Mouse (Mus musculus) liver, embryonic 16.5 days (tissue): ENCODE measurements around the gene Krt12. TPM values are rescaled to one million over a fixed set of nuclear protein-coding genes. Genes with fewer than 3 reads are reported as not detected.

Source experiments
- ATAC-seq: fragments of 200-750 bp; cut with Nextera tagmentation; 2 replicates; pipeline ENCODE4 v1.8.0; 2017; ENCODE audit warnings: low read depth, mild to moderate bottlenecking, moderate number of reproducible peaks, moderate library complexity
- H3K27ac ChIP-seq: fragments of 300-500 bp; sonication (generic); 2 replicates; pipeline ENCODE4 v1.5.1; 2014; ENCODE audit warnings: mild to moderate bottlenecking, low read length
- H3K27me3 ChIP-seq: fragments of 300-500 bp; sonication (generic); 2 replicates; pipeline ENCODE4 v1.6.1; 2014; ENCODE audit warnings: low read depth, low read length, mixed read lengths; ENCODE audit not compliant: control insufficient read depth, insufficient read depth
- H3K36me3 ChIP-seq: fragments of 300-500 bp; sonication (generic); 2 replicates; pipeline ENCODE4 v1.6.1; 2014; ENCODE audit warnings: mild to moderate bottlenecking; ENCODE audit not compliant: control insufficient read depth, insufficient read depth
- H3K4me1 ChIP-seq: fragments of 300-500 bp; sonication (generic); 2 replicates; pipeline ENCODE4 v1.6.1; 2014; ENCODE audit warnings: low read depth, low read length, mixed read lengths; ENCODE audit not compliant: control insufficient read depth
- H3K4me2 ChIP-seq: fragments of 300-500 bp; sonication (generic); 2 replicates; pipeline ENCODE4 v1.6.1; 2014; ENCODE audit warnings: low read depth, low read length, mixed read lengths
- H3K4me3 ChIP-seq: fragments of 300-500 bp; sonication (generic); 2 replicates; pipeline ENCODE4 v1.5.1; 2014; ENCODE audit warnings: low read depth, mild to moderate bottlenecking, low read length
- H3K9ac ChIP-seq: fragments of 300-500 bp; sonication (generic); 2 replicates; pipeline ENCODE4 v1.6.1; 2014; ENCODE audit warnings: low read depth, low read length
- H3K9me3 ChIP-seq: fragments of 300-500 bp; sonication (generic); replicated peaks from 2 replicates; pipeline ENCODE4 v1.6.1; 2016; ENCODE audit warnings: low read length; ENCODE audit not compliant: control insufficient read depth
- WGBS: fragments of 180-500 bp; shearing (Covaris S2); extraction: QIAGEN DNeasy Blood & Tissue Kit; methylation state at CpG from one replicate; pipeline ENCODE4 v1.1.7; 2014; ENCODE audit not compliant: insufficient replicate concordance; 5-methylcytosine and 5-hydroxymethylcytosine counted together
- polyA plus RNA-seq: library from polyadenylated mRNA; unstranded; fragments of >200 nt; fragmentation: Nextera tagmentation; extraction: Ambion mirVana; gene quantifications from 2 replicates; pipeline ENCODE4 v1.2.1, GENCODE M21; 2015

Gene Krt12
- polyA plus RNA-seq, 1 experiment from 2014 or later = 0.05 TPM

- no peak overlapping the region for H3K27ac ChIP-seq
- ATAC-seq = no peak
- WGBS = 67% methylated on average over 10 of the region's 10 CpGs
- no peaks in the 10 kb centered on the region for H3K4me1 ChIP-seq
- H3K4me3 ChIP-seq = no peak overlapping the region
- no peak overlapping the region for H3K4me2 ChIP-seq
- no peak overlapping the region for H3K9ac ChIP-seq
- H3K9me3 ChIP-seq = no peaks in the 10 kb centered on the region
- no peaks in the 10 kb centered on the region for H3K27me3 ChIP-seq
- H3K36me3 ChIP-seq = no peaks in the 10 kb centered on the region
These were observed 29.6 kb downstream of the Krt12 start for GRCm38 (mm10) chr11:99392492-99392891.

DNA sequence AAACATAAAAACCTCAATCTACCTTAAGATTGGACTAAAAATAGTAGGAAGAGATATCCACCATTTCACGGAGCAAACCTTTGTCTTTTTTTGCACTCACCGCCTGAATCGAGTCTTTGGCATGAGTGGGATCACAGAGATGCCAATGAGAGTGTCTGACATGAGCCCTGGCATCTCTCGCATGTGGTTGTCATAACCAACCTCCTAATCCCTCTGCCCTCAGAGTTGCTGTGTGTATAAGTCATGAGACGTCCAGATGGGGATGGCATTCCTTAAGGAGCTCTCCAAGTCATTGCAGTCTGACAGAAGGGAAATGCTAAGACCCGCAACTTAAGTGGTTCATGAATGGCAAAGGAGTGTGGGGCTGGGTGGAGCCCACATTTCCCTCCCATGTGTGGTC, 30.7 kb downstream of the Krt12 start:
- Histone ChIP-seq H3K27me3 (no peaks in the 10 kb centered on the region), H3K9ac (no peak overlapping the region), H3K27ac (no peak overlapping the region), H3K4me2 (no peak overlapping the region), H3K4me3 (no peak overlapping the region), H3K36me3 (no peaks in the 10 kb centered on the region), H3K9me3 (no peaks in the 10 kb centered on the region), H3K4me1 (no peaks in the 10 kb centered on the region)
- ATAC-seq = no peak
- 52% methylated on average over 6 of the region's 6 CpGs for WGBS

DNA sequence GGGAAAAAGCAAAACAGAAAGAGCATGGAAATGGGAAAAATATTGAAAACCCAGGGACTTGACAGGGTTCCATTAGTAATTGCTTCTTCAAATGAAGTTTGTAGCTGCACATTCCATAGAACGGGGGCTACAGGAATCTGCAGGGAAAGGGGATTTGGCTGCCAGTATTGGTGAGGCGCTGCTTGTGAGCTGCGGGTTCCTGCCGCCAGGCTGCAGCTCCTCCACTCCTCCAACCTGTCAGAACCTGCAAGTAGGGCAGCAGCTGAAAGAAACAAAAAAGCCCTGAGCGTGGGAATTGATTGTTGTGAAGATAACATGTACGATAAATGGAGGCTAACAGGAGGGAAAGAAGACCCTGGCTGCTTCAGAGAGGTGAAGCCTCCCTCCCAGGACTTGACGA, 31.2 kb downstream of the Krt12 start:
- H3K36me3 ChIP-seq = no peaks in the 10 kb centered on the region
- no peaks in the 10 kb centered on the region for H3K9me3 ChIP-seq
- ATAC-seq = no peak
- H3K4me3 ChIP-seq = no peak overlapping the region
- no peak overlapping the region for H3K4me2 ChIP-seq
- WGBS = 53% methylated on average over 7 of the region's 7 CpGs
- H3K9ac ChIP-seq = no peak overlapping the region
- H3K4me1 ChIP-seq = no peaks in the 10 kb centered on the region; the same call in 1 of the 2 replicates
- H3K27ac ChIP-seq = no peak overlapping the region
- no peaks in the 10 kb centered on the region for H3K27me3 ChIP-seq

DNA sequence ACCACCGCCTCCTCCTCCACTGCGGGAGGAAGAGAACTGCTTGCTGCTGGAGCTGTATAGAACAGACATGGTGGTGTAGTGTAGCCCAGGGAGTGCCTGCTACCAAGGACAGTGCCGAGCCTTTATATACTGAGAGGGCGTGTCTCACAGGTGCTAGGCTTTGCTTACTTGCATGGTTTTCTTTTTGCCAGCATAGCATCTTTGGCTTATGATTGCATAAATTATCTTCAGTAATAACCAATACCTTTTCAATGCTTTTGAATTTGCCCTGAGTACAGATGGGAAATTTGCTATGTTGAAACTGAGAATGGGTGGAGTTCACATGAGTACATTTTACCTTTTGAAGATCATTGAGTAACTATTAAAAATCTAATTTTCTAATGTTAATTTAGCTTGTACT, 32.8 kb downstream of the Krt12 start, which contains the start of gene Krt10:
Krt10 (minus strand) TSS at position 101 of the 400 bp plus-strand sequence.
- H3K27ac ChIP-seq = no peak within 1 kb of the TSS
- no peaks in the 10 kb centered on the region for H3K27me3 ChIP-seq
- no peak within 1 kb of the TSS for H3K4me3 ChIP-seq
- no peak for ATAC-seq
- H3K9me3 ChIP-seq = no peaks in the 10 kb centered on the region
- no peak within 1 kb of the TSS for H3K9ac ChIP-seq
- H3K4me1 ChIP-seq = no peaks in the 10 kb centered on the region; the same call in 1 of the 2 replicates
- 67% methylated on average over 4 of the region's 4 CpGs for WGBS
- H3K36me3 ChIP-seq = no peaks in the 10 kb centered on the region
- H3K4me2 ChIP-seq = no peak within 1 kb of the TSS

DNA sequence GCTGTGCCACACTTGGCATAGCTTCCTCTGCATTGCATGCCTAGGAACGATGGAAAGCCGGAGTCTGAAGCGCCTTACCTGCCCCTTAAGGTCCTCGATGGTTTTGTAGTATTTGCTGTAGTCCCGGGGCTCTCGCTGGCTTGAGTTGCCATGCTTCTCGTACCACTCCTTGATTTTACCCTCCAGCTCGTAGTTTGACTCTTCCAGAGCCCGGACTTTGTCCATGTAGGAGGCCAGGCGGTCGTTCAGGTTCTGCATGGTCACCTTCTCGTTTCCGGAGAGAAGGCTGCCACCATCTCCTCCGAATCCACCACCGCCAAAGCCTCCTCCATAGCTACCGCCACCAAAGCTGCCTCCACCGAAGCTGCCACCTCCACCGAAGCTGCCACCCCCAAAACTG, 33.4 kb downstream of the Krt12 start:
- no peak overlapping the region for H3K4me3 ChIP-seq
- H3K36me3 ChIP-seq = no peaks in the 10 kb centered on the region
- H3K9ac ChIP-seq = no peak overlapping the region
- H3K4me1 ChIP-seq = no peaks in the 10 kb centered on the region; the same call in 1 of the 2 replicates
- H3K9me3 ChIP-seq = no peaks in the 10 kb centered on the region
- 80% methylated on average over 18 of the region's 18 CpGs for WGBS
- no peak for ATAC-seq
- H3K27ac ChIP-seq = no peak overlapping the region
- no peaks in the 10 kb centered on the region for H3K27me3 ChIP-seq
- no peak overlapping the region for H3K4me2 ChIP-seq

DNA sequence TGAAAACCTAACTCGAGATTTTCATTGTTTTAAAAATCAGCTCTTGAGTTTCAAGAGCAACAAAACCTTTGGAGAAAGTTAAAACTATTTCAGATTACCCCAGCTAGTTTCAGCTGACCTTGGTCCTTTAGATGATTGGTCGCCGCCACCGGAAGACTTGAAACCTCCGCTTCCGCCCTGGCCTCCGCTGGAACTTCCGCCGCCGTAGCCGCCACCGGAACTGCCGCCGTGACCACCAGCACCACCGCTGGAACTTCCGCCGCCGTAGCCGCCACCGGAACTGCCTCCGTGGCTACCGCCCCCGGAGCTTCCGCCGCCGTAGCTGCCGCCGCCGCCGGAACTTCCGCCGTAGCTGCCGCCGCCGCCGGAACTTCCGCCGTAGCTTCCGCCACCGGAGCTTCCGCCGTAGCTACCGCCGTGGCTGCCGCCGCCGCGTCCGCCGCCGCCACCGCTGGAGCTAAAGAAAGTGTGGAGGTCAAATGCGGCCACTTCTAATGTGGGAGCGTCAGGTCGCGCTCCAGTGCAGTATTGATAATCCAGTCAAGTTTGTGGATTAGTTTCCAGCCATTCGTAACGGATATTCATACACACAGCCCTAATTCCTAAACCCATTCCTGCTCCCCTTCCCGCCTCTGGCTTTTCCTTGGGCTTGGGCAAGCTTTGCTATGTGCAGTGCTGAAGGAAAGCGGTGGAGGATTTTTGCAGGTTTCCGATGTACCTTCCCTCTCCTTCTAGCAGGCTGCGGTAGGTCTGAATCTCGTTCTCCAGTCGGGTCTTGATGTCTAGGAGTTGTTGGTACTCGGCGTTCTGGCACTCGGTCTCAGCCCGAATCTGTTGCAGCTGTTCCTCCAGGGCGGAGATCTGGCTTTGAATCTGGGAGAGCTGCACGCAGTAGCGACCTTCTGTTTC, 36.0 kb downstream of the Krt12 start:
- peak overlapping the region; percentile 89 for H3K27ac ChIP-seq
- 2% methylated on average over 71 of the region's 71 CpGs for WGBS
- ATAC-seq = peak; percentile 83
- no peaks in the 10 kb centered on the region; the same call in 1 of the 2 replicates for H3K4me1 ChIP-seq
- H3K4me2 ChIP-seq = peak overlapping the region; percentile 71
- no peaks in the 10 kb centered on the region for H3K27me3 ChIP-seq
- H3K9ac ChIP-seq = peak overlapping the region; percentile 55
- peak overlapping the region; percentile 64 for H3K4me3 ChIP-seq
- H3K9me3 ChIP-seq = no peaks in the 10 kb centered on the region
- H3K36me3 ChIP-seq = no peaks in the 10 kb centered on the region

- H3K27ac ChIP-seq = no peak overlapping the region
- H3K4me2 ChIP-seq = no peak overlapping the region
- H3K27me3 ChIP-seq = no peaks in the 10 kb centered on the region
- no peaks in the 10 kb centered on the region for H3K36me3 ChIP-seq
- H3K4me3 ChIP-seq = no peak overlapping the region
- no peaks in the 10 kb centered on the region for H3K9me3 ChIP-seq
- H3K4me1 ChIP-seq = no peaks in the 10 kb centered on the region
- no peak overlapping the region for H3K9ac ChIP-seq
- WGBS = 9% methylated on average over 5 of the region's 5 CpGs
- no peak for ATAC-seq
These were observed 42.5 kb downstream of the Krt12 start for GRCm38 (mm10) chr11:99379568-99379967.

- no peaks in the 10 kb centered on the region for H3K9me3 ChIP-seq
- no peak within 1 kb of the TSS for H3K4me2 ChIP-seq
- H3K27me3 ChIP-seq = no peaks in the 10 kb centered on the region
- no peak within 1 kb of the TSS for H3K9ac ChIP-seq
- H3K36me3 ChIP-seq = no peaks in the 10 kb centered on the region
- H3K27ac ChIP-seq = no peak within 1 kb of the TSS
- no peaks in the 10 kb centered on the region for H3K4me1 ChIP-seq
- H3K4me3 ChIP-seq = no peak within 1 kb of the TSS
- 69% methylated on average over 13 of the region's 13 CpGs for WGBS
- no peak for ATAC-seq
These were observed 47.3 kb downstream of the Krt12 start, which contains the start of gene Krt28 for GRCm38 (mm10) chr11:99374803-99375202. Gene Krt28, minus strand, starts transcription at chr11:99374903.

DNA sequence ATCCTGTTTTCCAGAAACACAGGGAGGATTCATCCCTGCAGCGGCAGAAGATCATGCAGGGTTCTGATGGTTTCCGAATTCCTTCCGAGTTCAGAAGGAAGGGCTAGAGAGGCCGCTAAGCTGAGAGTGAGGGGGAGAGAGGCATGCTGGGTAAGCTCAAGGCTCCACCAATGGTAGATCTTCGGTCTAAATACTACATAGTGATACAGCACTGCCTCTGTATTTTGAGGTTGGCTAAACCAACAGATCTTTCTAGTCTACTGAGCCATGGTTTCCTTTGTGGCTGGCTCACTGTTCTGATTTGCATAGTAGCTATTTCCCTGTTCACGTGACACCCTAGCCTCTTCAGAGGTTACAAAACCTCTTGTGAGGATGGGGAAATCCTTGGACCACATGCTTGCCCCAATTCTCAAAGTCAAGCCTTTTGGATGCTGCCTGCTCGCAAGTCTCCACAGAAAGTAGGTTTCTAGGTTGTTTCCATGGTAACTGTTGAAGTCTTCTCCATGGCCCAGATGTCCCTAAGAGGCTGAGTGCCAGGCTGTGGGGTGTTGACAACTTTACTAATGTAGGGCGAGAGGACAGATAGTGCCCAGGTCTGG, 52.1 kb downstream of the Krt12 start:
- no peak overlapping the region for H3K4me2 ChIP-seq
- WGBS = 62% methylated on average over 8 of the region's 8 CpGs
- H3K27me3 ChIP-seq = no peaks in the 10 kb centered on the region
- H3K4me1 ChIP-seq = no peaks in the 10 kb centered on the region
- H3K4me3 ChIP-seq = no peak overlapping the region
- H3K36me3 ChIP-seq = no peaks in the 10 kb centered on the region
- no peak overlapping the region for H3K27ac ChIP-seq
- ATAC-seq = no peak
- no peak overlapping the region for H3K9ac ChIP-seq
- H3K9me3 ChIP-seq = no peaks in the 10 kb centered on the region
